Mouse (Mus musculus) bone marrow, adult 2 months (tissue): ENCODE results near the gene Cd9.

ENCODE experiments used
- CTCF ChIP-seq: fragments of 200-500 bp; IDR thresholded peaks from 2 replicates; pipeline ENCODE4 v1.5.1; 2011; ENCODE audit warnings: low read length, control low read depth; ENCODE audit not compliant: control insufficient read depth, insufficient read depth
- POLR2A ChIP-seq: fragments of 200-500 bp; IDR thresholded peaks from 2 replicates; pipeline ENCODE4 v1.6.1; 2011; ENCODE audit warnings: low read depth, mild to moderate bottlenecking, control low read depth, low read length, borderline replicate concordance; ENCODE audit not compliant: control insufficient read depth

GRCm38 (mm10) chr6:125481667-125482390 is 12.8 kb downstream of the Cd9 start:
- no peak for TF ChIP-seq POLR2A
- no peak for TF ChIP-seq CTCF
